In the genomic region with DNA sequence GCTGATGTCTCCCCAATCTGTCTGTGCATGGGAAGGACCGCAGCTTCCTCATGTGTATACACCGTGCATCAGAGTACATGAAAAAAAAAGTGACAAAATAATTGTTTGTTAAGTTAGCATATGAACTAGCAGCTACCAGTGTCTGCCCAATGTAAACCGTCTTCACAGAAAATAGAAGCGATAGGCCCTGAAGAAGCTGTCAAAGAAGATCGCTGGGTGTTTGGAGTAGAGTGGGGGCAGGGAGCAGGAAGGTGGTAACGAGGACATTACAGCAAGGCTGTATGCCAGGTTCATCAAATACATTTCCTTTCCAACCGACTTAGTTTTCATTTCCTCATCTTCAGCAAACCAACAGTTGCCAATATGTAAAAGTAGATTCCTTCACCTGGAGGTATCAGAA, we compare ENCODE assay signal across 21 mouse cellular contexts. TPM values are rescaled to one million over a fixed set of nuclear protein-coding genes. Genes with fewer than 3 reads are reported as not detected.
DNase-seq lines count a peak whose midpoint lies in the region; ATAC-seq lines count a peak whose summit lies in the region.
"Had no signal": no experiment of that assay in that cellular context is flagged by ENCODE, and none has a peak within 500 bp of the region (broad histone marks: within the 10 kb centered on the region; RNA-seq: fewer than 3 reads in every experiment).

No protein-coding gene starts in this region.

- no peak overlapping the region for H3K27ac ChIP-seq in midbrain, embryonic 14.5 days (replicated peaks; ENCODE audit: low read depth, low read length)
- H3K27ac ChIP-seq: forebrain, embryonic 13.5 days; kidney, embryonic 15.5 days; left cerebral cortex, adult 2 months; limb, embryonic 13.5 days; midbrain, embryonic 15.5 days; stomach, postnatal 0 days had no signal

- DNase-seq in heart, adult 11 months = peak; percentile 66
- DNase-seq in heart, postnatal 10 days = no peak
- peak; percentile 70 for DNase-seq in T-cell, adult 2 months (ENCODE audit: low spot score)
- peak; percentile 78 for DNase-seq in naive thymus-derived CD4-positive, alpha-beta T cell, adult 2 months (ENCODE audit: low read depth)
- DNase-seq in thymus, postnatal 25 days = peak; percentile 77
- DNase-seq in right cerebral cortex, postnatal 36 days (ENCODE audit: low spot score in 2 of 2) = no peak
- DNase-seq in midbrain, embryonic 14.5 days = no peak
- no peak for DNase-seq in layer of hippocampus, adult 9-10 months (ENCODE audit: low spot score)
- DNase-seq: adrenal gland, postnatal 14 days; cerebellum, adult 8-10 months; heart, postnatal 36 days; lung, postnatal 4 days; right cerebral cortex, postnatal 4 days had no signal

- H3K9me3 ChIP-seq in midbrain, embryonic 14.5 days (ENCODE audit: control insufficient read depth, low read length) = no peaks in the 10 kb centered on the region
- H3K9me3 ChIP-seq: forebrain, embryonic 13.5 days; kidney, embryonic 15.5 days; limb, embryonic 13.5 days; midbrain, embryonic 15.5 days had no signal

- H3K36me3 ChIP-seq in midbrain, embryonic 14.5 days (ENCODE audit: control insufficient read depth, insufficient read depth, low read length) = no peaks in the 10 kb centered on the region
- H3K36me3 ChIP-seq: kidney, embryonic 15.5 days; limb, embryonic 13.5 days; midbrain, embryonic 15.5 days had no signal

- H3K9ac ChIP-seq in midbrain, embryonic 14.5 days (replicated peaks; ENCODE audit: low read length) = no peak overlapping the region
- H3K9ac ChIP-seq: forebrain, embryonic 13.5 days; kidney, embryonic 15.5 days; limb, embryonic 13.5 days; midbrain, embryonic 15.5 days had no signal

- H3K27me3 ChIP-seq in midbrain, embryonic 14.5 days (ENCODE audit: control insufficient read depth, insufficient read depth, low read length) = no peaks in the 10 kb centered on the region
- H3K27me3 ChIP-seq: forebrain, embryonic 13.5 days; kidney, embryonic 15.5 days; limb, embryonic 13.5 days; midbrain, embryonic 15.5 days had no signal

- H3K4me2 ChIP-seq in midbrain, embryonic 14.5 days (ENCODE audit: low read length) = no peak overlapping the region
- H3K4me2 ChIP-seq: forebrain, embryonic 13.5 days; kidney, embryonic 15.5 days; limb, embryonic 13.5 days; midbrain, embryonic 15.5 days had no signal

- H3K4me1 ChIP-seq in midbrain, embryonic 14.5 days (ENCODE audit: control insufficient read depth, insufficient read depth, low read length) = no peaks in the 10 kb centered on the region
- H3K4me1 ChIP-seq: forebrain, embryonic 13.5 days; kidney, embryonic 15.5 days; limb, embryonic 13.5 days; midbrain, embryonic 15.5 days had no signal

- ATAC-seq in midbrain, embryonic 14.5 days (ENCODE audit: low FRiP score, low TSS enrichment) = no peak
- ATAC-seq: forebrain, embryonic 13.5 days; midbrain, embryonic 15.5 days had no signal

- 91% methylated on average over 7 of the region's 7 CpGs for WGBS in midbrain, embryonic 14.5 days

- intact Hi-C loops in heart, postnatal 10 days (cut with DNase I) = no loop called here

- H3K4me3 ChIP-seq in midbrain, embryonic 14.5 days (replicated peaks; ENCODE audit: low read depth, low read length) = no peak overlapping the region
- H3K4me3 ChIP-seq: forebrain, embryonic 13.5 days; kidney, embryonic 15.5 days; left cerebral cortex, adult 2 months; limb, embryonic 13.5 days; midbrain, embryonic 15.5 days had no signal

RNA-seq across cellular contexts. Expression of gene Sell, which starts 9.3 kb away (rescaled TPM):
- 1 to 10 TPM; 1.4 to 1.6 TPM for total RNA-seq in heart, postnatal 10 days (2021)
- polyA plus RNA-seq in midbrain, embryonic 14.5 days (2014; fragmentation: Nextera tagmentation; extraction: Ambion mirVana) = 0.33 TPM in 1 of 2 replicates, not detected in the other
- total RNA-seq: gastrocnemius, adult 18-20 months; left cerebral cortex, adult 2 months had no signal
- polyA plus RNA-seq: forebrain, embryonic 13.5 days; limb, embryonic 13.5 days had no signal

RNA-seq across cellular contexts. Expression of gene Sele, which starts 23.1 kb away (rescaled TPM):
- total RNA-seq in heart, postnatal 10 days (2021) = 1 to 10 TPM; 2.3 to 3.6 TPM
- not detected in 2 replicates for polyA plus RNA-seq in midbrain, embryonic 14.5 days (2014; fragmentation: Nextera tagmentation; extraction: Ambion mirVana)
- total RNA-seq: ES-E14; gastrocnemius, adult 18-20 months had no signal
- polyA plus RNA-seq: forebrain, embryonic 13.5 days; midbrain, embryonic 15.5 days had no signal

RNA-seq across cellular contexts. Expression of gene Selp, which starts 44.0 kb away (rescaled TPM):
- 1 to 10 TPM in 1 of 2 experiments, under 1 TPM in 1; 0.98 to 1.2 TPM for total RNA-seq in heart, postnatal 10 days (2021)
- polyA plus RNA-seq in midbrain, embryonic 14.5 days (2014; fragmentation: Nextera tagmentation; extraction: Ambion mirVana) = not detected in 2 replicates
- total RNA-seq: left cerebral cortex, adult 2 months had no signal
- polyA plus RNA-seq: forebrain, embryonic 13.5 days; limb, embryonic 13.5 days; midbrain, embryonic 15.5 days had no signal

Comparison
In these comparisons a context has a peak if more than half of its experiments do, and no peak if none do; other contexts are left out.
1. DNase-seq: peak in heart, adult 11 months (single experiment), T-cell, adult 2 months (single experiment), naive thymus-derived CD4-positive, alpha-beta T cell, adult 2 months (single experiment) and thymus, postnatal 25 days (single experiment); none in heart, postnatal 10 days (0 of 2), right cerebral cortex, postnatal 36 days (0 of 2), midbrain, embryonic 14.5 days (single experiment) and layer of hippocampus, adult 9-10 months (single experiment).